8 mouse cellular contexts compared by ENCODE assay signal in the genomic region with DNA sequence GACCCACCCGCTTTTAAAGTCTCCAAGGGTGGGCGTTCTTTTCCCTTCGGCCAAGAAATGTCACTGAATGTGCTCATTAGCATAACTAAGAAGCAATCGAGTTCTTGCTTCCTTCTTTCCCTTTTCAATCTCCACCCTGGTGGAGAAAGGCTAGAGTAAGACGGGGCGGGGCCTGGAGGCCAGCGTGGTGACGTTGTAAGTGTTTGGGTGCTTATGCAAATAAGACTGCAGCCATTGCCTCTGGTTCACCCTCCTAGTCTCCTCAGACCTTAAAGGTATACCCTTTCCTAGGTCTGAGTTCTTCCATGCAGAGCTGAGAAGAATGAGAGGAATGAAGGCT. TPM values are rescaled to one million over a fixed set of nuclear protein-coding genes. Genes with fewer than 3 reads are reported as not detected.
DNase-seq lines count a peak whose midpoint lies in the region; ATAC-seq lines count a peak whose summit lies in the region.

No protein-coding gene starts in this region.

- H3K36me3 ChIP-seq in embryonic facial prominence, embryonic 13.5 days = no peaks in the 10 kb centered on the region
- no peaks in the 10 kb centered on the region for H3K36me3 ChIP-seq in hindbrain, embryonic 13.5 days

- peaks cover 5% of the 10 kb centered on the region for H3K4me1 ChIP-seq in embryonic facial prominence, embryonic 13.5 days
- H3K4me1 ChIP-seq in hindbrain, embryonic 13.5 days (replicated peaks) = 0 out of 2 replicates have a peak, but pooled peaks cover 5% of the 10 kb centered on the region

- peak; percentile 97 for DNase-seq in ES-CJ7 (ENCODE audit: low read depth, low spot score)
- peak; percentile 3 to 26 for DNase-seq in adrenal gland, postnatal 4 days (ENCODE audit: low spot score in 2 of 2)
- peak; percentile 59 to 75 for DNase-seq in left cerebral cortex, adult 18-20 months (ENCODE audit: low spot score in 2 of 2)
- peak; percentile 63 for DNase-seq in lung, postnatal 25 days (ENCODE audit: low spot score)
- DNase-seq in retina, postnatal 7 days (ENCODE audit: low read depth, low spot score) = peak; percentile 53
- no peak for DNase-seq in thymus, adult 18-20 months

- peak overlapping the region; percentile 56 for H3K4me3 ChIP-seq in embryonic facial prominence, embryonic 13.5 days
- peak overlapping the region; percentile 68 for H3K4me3 ChIP-seq in hindbrain, embryonic 13.5 days

- H3K9me3 ChIP-seq in embryonic facial prominence, embryonic 13.5 days = no peaks in the 10 kb centered on the region
- no peaks in the 10 kb centered on the region for H3K9me3 ChIP-seq in hindbrain, embryonic 13.5 days

- peak overlapping the region; percentile 99 for H3K4me2 ChIP-seq in embryonic facial prominence, embryonic 13.5 days
- peak overlapping the region; percentile 84 for H3K4me2 ChIP-seq in hindbrain, embryonic 13.5 days

- ATAC-seq in embryonic facial prominence, embryonic 13.5 days (ENCODE audit: insufficient number of reproducible peaks, insufficient read depth, low FRiP score, low TSS enrichment, low read depth) = peak; percentile 90
- ATAC-seq in hindbrain, embryonic 13.5 days (ENCODE audit: low FRiP score) = peak; percentile 92

- peak overlapping the region; percentile 65 for H3K9ac ChIP-seq in embryonic facial prominence, embryonic 13.5 days
- H3K9ac ChIP-seq in hindbrain, embryonic 13.5 days = peak overlapping the region; percentile 83

- H3K27me3 ChIP-seq in embryonic facial prominence, embryonic 13.5 days = peaks cover 14% of the 10 kb centered on the region; the same call in 1 of the 2 replicates
- H3K27me3 ChIP-seq in hindbrain, embryonic 13.5 days = no peaks in the 10 kb centered on the region

- no peak overlapping the region for H3K27ac ChIP-seq in embryonic facial prominence, embryonic 13.5 days
- peak overlapping the region; percentile 81 for H3K27ac ChIP-seq in hindbrain, embryonic 13.5 days

- WGBS in embryonic facial prominence, embryonic 13.5 days = under 1% methylated on average over 8 of the region's 8 CpGs
- WGBS in hindbrain, embryonic 13.5 days = 0% methylated on average over 8 of the region's 8 CpGs

RNA-seq across cellular contexts. Expression of a gene that starts 1.5 kb away (rescaled TPM):
- 10 to 100 TPM; 10.2 to 12.9 TPM for total RNA-seq in adrenal gland, postnatal 4 days (2021)
- polyA plus RNA-seq in embryonic facial prominence, embryonic 13.5 days (2015; fragmentation: Nextera tagmentation; extraction: Ambion mirVana) = 3.7 and 5.9 TPM in 2 replicates
- 48.0 and 62.6 TPM in 2 replicates for polyA plus RNA-seq in hindbrain, embryonic 13.5 days (2015; fragmentation: Nextera tagmentation; extraction: Ambion mirVana)
- 10 to 100 TPM; 47.2 to 50.6 TPM for total RNA-seq in left cerebral cortex, adult 18-20 months (2021)

Comparison
In these comparisons a context has a peak if more than half of its experiments do, and no peak if none do; other contexts are left out.
1. DNase-seq: peak in ES-CJ7 (single experiment), adrenal gland, postnatal 4 days (2 of 2), left cerebral cortex, adult 18-20 months (2 of 2), lung, postnatal 25 days (single experiment) and retina, postnatal 7 days (single experiment); none in thymus, adult 18-20 months (0 of 2).